8 mouse cellular contexts compared by ENCODE assay signal in the genomic region with DNA sequence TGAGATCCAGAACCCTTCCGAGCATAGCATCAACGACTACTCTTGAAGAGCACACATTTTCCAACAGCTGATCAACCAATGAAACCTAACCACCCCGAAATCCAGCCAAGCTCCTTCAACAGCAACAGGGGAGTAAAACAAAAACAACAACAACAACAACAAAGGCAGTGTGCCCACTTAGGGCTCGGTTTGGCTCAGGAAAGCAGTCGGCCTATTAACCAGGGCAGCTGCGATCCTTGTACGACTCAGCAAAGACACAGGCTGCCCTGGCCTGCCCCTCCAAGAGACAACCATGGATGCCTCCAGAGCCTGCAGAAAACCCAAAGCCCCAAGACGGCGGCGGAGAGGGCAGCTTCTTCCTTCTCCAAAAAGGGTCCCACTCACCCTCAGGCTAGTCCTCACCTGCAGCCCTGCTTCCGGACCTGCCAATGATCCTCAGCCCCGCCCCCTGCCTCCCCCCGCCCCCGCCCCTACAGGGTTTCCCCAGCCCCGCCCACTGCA. TPM values are rescaled to one million over a fixed set of nuclear protein-coding genes. Genes with fewer than 3 reads are reported as not detected.
A peak's percentile ranks its signal among the peaks of the same experiment; 100 is the strongest.
DNase-seq lines count a peak whose midpoint lies in the region; ATAC-seq and TF ChIP-seq lines count a peak whose summit lies in the region.

No protein-coding gene starts in this region.

- H3K4me1 ChIP-seq in kidney, embryonic 16.5 days (ENCODE audit: insufficient read depth, low read length), result peaks cover 8% of the 10 kb centered on the region; the same call in 1 of the 2 replicates
- no peaks in the 10 kb centered on the region for H3K4me1 ChIP-seq in bone marrow, adult 2 months (ENCODE audit: control insufficient read depth, insufficient read depth, low read length)
- peaks cover 4% of the 10 kb centered on the region; the same call in 1 of the 2 replicates for H3K4me1 ChIP-seq in heart, embryonic 16.5 days (ENCODE audit: control insufficient read depth, insufficient read depth, low read length)

- WGBS in kidney, embryonic 16.5 days, result 12% methylated on average over 14 of the region's 15 CpGs
- 9% methylated on average over 15 of the region's 15 CpGs for WGBS in bone marrow, adult 2 months
- WGBS in heart, embryonic 16.5 days, result 14% methylated on average over 13 of the region's 15 CpGs
- 22% methylated on average over 14 of the region's 15 CpGs for WGBS in macrophage (ENCODE audit: missing documents)

- peak overlapping the region; percentile 55 for H3K9ac ChIP-seq in kidney, embryonic 16.5 days (replicated peaks; ENCODE audit: low read length)
- H3K9ac ChIP-seq in heart, embryonic 16.5 days (ENCODE audit: low read length), result peak overlapping the region; percentile 84

- H3K27ac ChIP-seq in kidney, embryonic 16.5 days (ENCODE audit: low read length), result peak overlapping the region; percentile 37; the same call in 1 of the 2 replicates
- H3K27ac ChIP-seq in bone marrow, adult 2 months (ENCODE audit: control insufficient read depth, insufficient read depth, low read depth, low read length, poor library complexity), result no peak overlapping the region
- no peak overlapping the region for H3K27ac ChIP-seq in heart, embryonic 16.5 days (ENCODE audit: low read length)
- H3K27ac ChIP-seq in macrophage, result no peak overlapping the region

- peak overlapping the region; percentile 67 for H3K4me2 ChIP-seq in kidney, embryonic 16.5 days (replicated peaks; ENCODE audit: low read depth, low read length)
- H3K4me2 ChIP-seq in heart, embryonic 16.5 days (ENCODE audit: low read depth, low read length), result peak overlapping the region; percentile 83

- H3K27me3 ChIP-seq in kidney, embryonic 16.5 days (ENCODE audit: insufficient read depth, low read length), result no peaks in the 10 kb centered on the region
- no peaks in the 10 kb centered on the region for H3K27me3 ChIP-seq in heart, embryonic 16.5 days (ENCODE audit: control insufficient read depth, insufficient read depth, low read length)

- H3K79me2 ChIP-seq in macrophage (ENCODE audit: inconsistent target), result no peaks in the 10 kb centered on the region

- no peak; the same call in 1 of the 2 replicates for ATAC-seq in kidney, embryonic 16.5 days (ENCODE audit: low FRiP score, low TSS enrichment)
- ATAC-seq in heart, embryonic 16.5 days (replicated peaks; ENCODE audit: extremely low read depth, insufficient read depth, low FRiP score), result no peak

- no peak for TF ChIP-seq POLR2A in bone marrow, adult 2 months (IDR thresholded peaks at IDR 0.05; ENCODE audit: borderline replicate concordance, control insufficient read depth, low read depth, low read length)

- no peaks in the 10 kb centered on the region for H3K9me3 ChIP-seq in kidney, embryonic 16.5 days (ENCODE audit: low read length)
- no peaks in the 10 kb centered on the region for H3K9me3 ChIP-seq in heart, embryonic 16.5 days (replicated peaks; ENCODE audit: control insufficient read depth, low read length)

- H3K36me3 ChIP-seq in kidney, embryonic 16.5 days (ENCODE audit: insufficient read depth, low read length), result no peaks in the 10 kb centered on the region
- H3K36me3 ChIP-seq in heart, embryonic 16.5 days (ENCODE audit: control insufficient read depth, insufficient read depth), result no peaks in the 10 kb centered on the region
- H3K36me3 ChIP-seq in macrophage (ENCODE audit: inconsistent target), result no peaks in the 10 kb centered on the region

- peak overlapping the region; percentile 76 for H3K4me3 ChIP-seq in kidney, embryonic 16.5 days (ENCODE audit: low read length)
- peak overlapping the region; percentile 76 for H3K4me3 ChIP-seq in bone marrow, adult 2 months (replicated peaks; ENCODE audit: control insufficient read depth, low read depth, low read length)
- H3K4me3 ChIP-seq in heart, embryonic 16.5 days (ENCODE audit: low read length), result peak overlapping the region; percentile 84
- H3K4me3 ChIP-seq in macrophage (ENCODE audit: inconsistent target), result peak overlapping the region; percentile 30

- DNase-seq in kidney, adult 9 months, result no peak
- DNase-seq in thymus, postnatal 10 days (ENCODE audit: low spot score in 2 of 2), result no peak
- no peak for DNase-seq in adrenal gland, adult 8-10 months
- no peak for DNase-seq in gastrocnemius, postnatal 4 days (ENCODE audit: low spot score in 2 of 2)

- TF ChIP-seq CTCF in bone marrow, adult 2 months (IDR thresholded peaks at IDR 0.05; ENCODE audit: control insufficient read depth, insufficient read depth, low read length), result no peak

RNA-seq across cellular contexts. Expression of gene Ralgps1, which starts 1.0 kb away (rescaled TPM):
- polyA plus RNA-seq in kidney, embryonic 16.5 days (2015; fragmentation: Nextera tagmentation; extraction: Ambion mirVana), result 5.2 and 7.1 TPM in 2 replicates
- 1.7 and 4.6 TPM in 2 replicates for polyA plus RNA-seq in bone marrow, adult 2 months (2011; ENCODE audit: insufficient read depth, insufficient read length, low replicate concordance, missing spikeins)
- polyA plus RNA-seq in heart, embryonic 16.5 days (2015; fragmentation: Nextera tagmentation; extraction: Ambion mirVana), result 4.6 and 5.3 TPM in 2 replicates
- total RNA-seq in macrophage (2018; cell fraction: chromatin; rRNA removed), result 10 to 100 TPM; 15.8 to 43.8 (median 34.0) TPM
- 1 to 10 TPM; 2.6 to 5.0 (median 3.4) TPM for total RNA-seq in macrophage (2018; cell fraction: cytosol; rRNA removed)
- 10 to 100 TPM in 23 of 26 experiments, 1 to 10 TPM in 3; 7.7 to 43.4 (median 13.9) TPM for total RNA-seq in macrophage (2018; cell fraction: nucleus; rRNA removed)
- polyA plus RNA-seq in macrophage (2018), result 2.3 to 4.2 TPM (median 2.7 TPM) in 3 replicates
- total RNA-seq in adrenal gland, adult 8-10 months (2022), result 10 to 100 TPM in 1 of 4 experiments, 1 to 10 TPM in 3; 4.2 to 12.7 (median 8.0) TPM
- total RNA-seq in gastrocnemius, postnatal 4 days (2021), result 1 to 10 TPM; 5.5 to 5.8 TPM

Comparison
In these comparisons a context has a peak if more than half of its experiments do, and no peak if none do; other contexts are left out.
1. H3K4me3 ChIP-seq: peak in every context shown above with its lines; median percentile 84 in heart, embryonic 16.5 days; 76 in kidney, embryonic 16.5 days; 76 in bone marrow, adult 2 months; 30 in macrophage.